Mouse (Mus musculus) spleen, postnatal 14 days (tissue): ENCODE data around the gene Sebox.

ENCODE experiments used
- DNase-seq, 2 experiments: peaks; one replicate each; pipeline ENCODE4 v3.0.0; 2021 to 2022; ENCODE audit warnings: low spot score in 2 of 2

Sebox gene

DNA sequence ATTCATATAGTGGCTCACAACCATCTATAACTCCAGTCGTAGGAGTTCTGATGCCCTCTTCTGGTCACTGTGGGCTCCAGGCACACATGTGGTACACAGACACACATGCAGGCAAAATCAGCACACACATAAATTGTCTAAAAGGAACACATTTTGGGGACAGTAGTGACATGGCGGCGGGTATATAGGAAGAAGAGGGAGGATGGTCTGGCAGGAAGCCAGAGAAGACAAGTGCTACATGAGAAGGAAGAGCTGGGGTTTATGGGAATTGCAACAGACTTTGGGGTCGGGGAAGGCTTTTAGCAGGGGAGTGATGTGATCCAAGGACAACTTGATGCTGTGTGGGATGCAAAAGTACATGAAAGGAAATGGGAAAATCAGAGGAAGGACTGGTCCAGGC is 31.3 kb downstream of the Sebox start:
- no peak for DNase-seq

- no peak for DNase-seq
Observed at GRCm38 (mm10) chr11:78535376-78536079, 32.3 kb downstream of the Sebox start.

DNA sequence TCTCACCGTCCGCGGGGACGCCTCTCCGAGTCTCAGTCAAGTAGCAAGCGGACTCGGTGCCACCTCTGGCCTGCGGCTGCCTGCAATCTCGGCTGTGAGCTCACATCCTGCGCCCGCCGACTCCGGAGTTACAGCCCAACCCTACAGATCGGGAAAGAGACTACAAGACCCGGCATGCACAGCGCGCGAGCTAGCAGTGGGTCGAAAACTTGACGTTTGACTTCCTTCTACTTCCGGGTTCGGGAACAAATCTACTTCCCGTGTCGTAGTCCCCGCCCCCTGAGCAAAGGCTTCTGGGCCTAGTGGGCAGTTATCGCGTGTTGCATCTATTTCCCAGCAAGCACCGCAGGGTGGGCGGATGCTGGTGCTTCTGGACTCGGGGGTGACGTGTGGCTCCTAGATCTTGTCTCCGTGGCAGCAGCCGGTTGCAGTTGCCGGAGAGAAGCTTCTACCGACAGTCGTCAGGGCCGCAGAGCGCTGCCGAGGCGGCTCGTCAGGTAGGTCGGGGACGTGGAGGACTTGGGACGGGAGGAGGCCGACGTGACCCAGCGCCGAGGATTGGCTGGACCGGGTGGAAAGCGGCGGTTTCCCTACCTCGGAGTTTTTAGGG is 32.9 kb downstream of the Sebox start, which contains the start of the genes Tnfaip1 and Ift20:
Tnfaip1 (minus strand) TSS at position 253 of the 610 bp plus-strand sequence.
Ift20 (plus strand) TSS at position 282 of the 610 bp plus-strand sequence.
- peak; percentile 90 to 94 for DNase-seq

DNA sequence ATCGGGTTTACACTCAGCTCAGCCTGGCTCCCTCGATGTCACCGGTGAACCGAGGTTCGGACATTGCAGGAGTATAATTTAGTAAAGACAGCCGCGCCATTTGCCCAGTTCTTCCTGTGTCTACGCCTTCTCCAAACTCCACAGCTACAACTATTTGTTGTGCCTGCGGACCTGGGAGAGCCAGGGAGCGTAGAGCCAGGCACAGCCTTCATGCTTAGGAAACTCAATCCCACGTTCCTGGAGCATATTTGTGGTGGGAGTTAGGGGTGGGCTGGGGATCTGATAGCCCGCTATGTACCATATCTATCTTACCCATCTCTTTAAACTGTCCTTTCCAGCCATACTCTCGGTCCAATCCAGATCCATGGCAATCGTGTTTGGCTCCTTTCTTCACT is 33.4 kb downstream of the Sebox start:
- no peak for DNase-seq

- no peak for DNase-seq
Observed at GRCm38 (mm10) chr11:78540358-78540757, 37.1 kb downstream of the Sebox start.

- DNase-seq = no peak
Observed at GRCm38 (mm10) chr11:78544449-78545111, 41.3 kb downstream of the Sebox start.

- DNase-seq = no peak
Observed at GRCm38 (mm10) chr11:78545181-78545580, 41.9 kb downstream of the Sebox start.

- no peak for DNase-seq
Observed at GRCm38 (mm10) chr11:78547718-78548460, 44.6 kb downstream of the Sebox start.

DNA sequence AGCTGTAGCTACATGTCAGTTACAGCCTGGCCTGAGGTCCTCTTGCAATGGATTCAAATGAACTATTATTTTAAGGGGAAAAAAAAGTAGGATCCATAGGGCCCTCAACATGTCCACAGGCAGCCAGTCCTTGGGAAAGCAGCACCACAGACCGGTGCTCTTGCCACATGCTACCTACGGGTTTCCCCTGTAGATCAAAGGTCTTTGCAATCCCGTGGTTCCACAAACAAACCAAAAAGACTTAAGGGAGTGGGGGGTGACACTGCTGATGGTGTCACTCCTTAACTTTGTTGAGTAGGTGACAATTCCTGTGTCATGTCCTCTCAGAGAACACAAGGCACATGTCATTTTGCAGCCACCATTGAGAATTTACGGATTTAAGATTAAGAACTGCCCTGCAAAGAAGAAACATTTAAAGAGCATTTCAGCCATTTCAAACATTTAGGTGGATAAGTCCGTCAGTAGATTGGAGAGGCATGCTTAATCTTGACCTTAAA is 46.3 kb downstream of the Sebox start:
- DNase-seq = no peak

DNA sequence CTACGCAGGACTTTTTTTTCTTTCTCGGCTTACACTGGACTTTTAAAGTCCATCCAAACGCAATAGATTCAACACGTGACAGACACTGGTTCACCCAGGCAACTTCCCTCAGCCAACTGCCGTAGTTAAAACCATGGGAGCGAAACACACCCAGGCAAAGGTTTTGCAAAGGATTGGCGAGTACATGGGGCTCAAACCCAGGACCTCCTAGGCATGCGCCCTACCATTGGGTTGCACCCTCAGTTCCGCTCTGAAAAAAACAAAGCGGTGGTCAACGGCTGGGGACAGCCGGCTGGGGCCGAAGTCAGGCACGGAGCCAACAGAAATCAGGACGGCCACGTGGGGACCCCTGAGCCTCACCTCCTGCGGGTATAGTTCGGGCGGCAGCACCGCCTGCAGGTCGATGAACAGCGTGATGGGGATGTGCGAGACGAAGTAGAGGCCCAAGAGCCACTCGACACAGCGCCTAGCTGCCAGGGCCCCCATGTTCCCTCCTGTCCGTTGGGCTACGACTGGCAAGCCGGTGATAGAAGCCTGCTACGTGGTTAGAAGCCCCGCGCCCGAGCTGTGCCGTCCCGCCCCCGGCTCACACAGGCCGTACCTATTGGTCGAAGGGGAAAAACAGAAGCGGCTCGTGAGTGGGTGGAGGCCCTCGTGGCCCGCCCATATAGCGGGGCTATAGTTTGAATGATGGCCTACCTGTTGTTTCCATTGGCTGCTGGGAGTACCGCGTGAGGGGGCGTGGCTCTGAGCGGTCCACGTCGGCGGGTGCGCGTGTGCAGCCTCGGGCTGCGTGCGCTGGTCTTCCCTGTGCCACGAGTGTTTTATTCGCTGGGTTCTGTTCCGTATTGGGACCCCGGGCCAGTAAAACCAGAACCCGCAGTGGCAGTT is 47.2 kb downstream of the Sebox start, which contains the start of gene Tmem97:
Tmem97 (minus strand) TSS at position 610 of the 891 bp plus-strand sequence.
- peak; percentile 83 to 87 for DNase-seq

GRCm38 (mm10) chr11:78551059-78551398 is 47.8 kb downstream of the Sebox start:
- DNase-seq = no peak
